Mouse (Mus musculus): ENCODE data around the gene Acoxl. TPM values are rescaled to one million over a fixed set of nuclear protein-coding genes. Genes with fewer than 3 reads are reported as not detected.

Acoxl gene
- polyA plus RNA-seq, 1 experiment from 2014 or later = not detected

DNA sequence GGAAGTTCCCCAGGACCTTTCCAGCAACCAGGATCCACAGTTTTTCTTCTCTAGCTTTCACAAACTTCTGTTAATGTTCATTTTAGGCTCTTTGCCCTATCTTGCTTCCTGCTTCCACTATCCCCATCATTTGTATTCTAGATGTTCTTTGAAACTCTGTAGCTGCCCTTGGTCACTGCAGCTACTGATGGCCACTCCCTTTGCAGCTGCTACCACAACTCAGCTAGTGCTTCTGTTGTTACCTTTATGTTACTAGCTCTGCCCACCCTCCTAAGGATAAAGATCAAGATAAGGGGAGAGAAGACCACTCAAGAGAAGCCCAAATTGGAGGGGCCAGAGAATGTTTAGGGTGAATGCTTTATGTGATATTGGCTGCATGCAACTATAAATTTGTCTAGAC lies 7.3 kb downstream of the Acoxl start:
- Histone ChIP-seq H3K4me1 (no peaks in the 10 kb centered on the region), H3K36me3 (ENCODE audit: poor library complexity, severe bottlenecking) (no peaks in the 10 kb centered on the region), H3K27me3 (no peaks in the 10 kb centered on the region), H3K9me3 (replicated peaks) (no peaks in the 10 kb centered on the region), H3K4me2 (no peak overlapping the region), H3K27ac (no peak overlapping the region), H3K9ac (no peak overlapping the region), H3K4me3 (no peak overlapping the region)
- no peak for ATAC-seq

DNA sequence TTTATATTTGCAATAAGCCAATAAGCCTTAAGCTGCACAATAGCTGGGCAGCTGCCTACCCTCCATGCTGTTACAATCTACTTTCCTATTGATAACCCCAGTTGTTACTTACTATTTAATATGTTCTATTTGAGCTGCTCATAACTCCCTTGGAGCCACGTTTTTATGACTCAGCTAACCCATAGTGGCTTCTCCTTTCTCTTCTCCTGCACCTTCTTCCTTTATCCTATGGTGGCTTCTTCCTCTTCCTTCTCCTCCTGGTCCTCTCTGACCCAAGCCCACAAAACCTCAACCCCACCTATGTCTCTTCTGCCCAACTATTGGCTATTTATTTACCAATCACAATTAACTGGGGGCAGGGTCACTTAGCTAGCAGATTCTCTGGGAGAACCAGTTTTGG lies 7.9 kb downstream of the Acoxl start:
- Histone ChIP-seq H3K9ac (no peak overlapping the region), H3K4me2 (no peak overlapping the region), H3K36me3 (ENCODE audit: poor library complexity, severe bottlenecking) (no peaks in the 10 kb centered on the region), H3K27ac (no peak overlapping the region), H3K27me3 (no peaks in the 10 kb centered on the region), H3K9me3 (replicated peaks) (no peaks in the 10 kb centered on the region), H3K4me3 (no peak overlapping the region), H3K4me1 (no peaks in the 10 kb centered on the region)
- WGBS = 29% methylated on average over 1 of the region's 1 CpGs
- ATAC-seq = no peak

DNA sequence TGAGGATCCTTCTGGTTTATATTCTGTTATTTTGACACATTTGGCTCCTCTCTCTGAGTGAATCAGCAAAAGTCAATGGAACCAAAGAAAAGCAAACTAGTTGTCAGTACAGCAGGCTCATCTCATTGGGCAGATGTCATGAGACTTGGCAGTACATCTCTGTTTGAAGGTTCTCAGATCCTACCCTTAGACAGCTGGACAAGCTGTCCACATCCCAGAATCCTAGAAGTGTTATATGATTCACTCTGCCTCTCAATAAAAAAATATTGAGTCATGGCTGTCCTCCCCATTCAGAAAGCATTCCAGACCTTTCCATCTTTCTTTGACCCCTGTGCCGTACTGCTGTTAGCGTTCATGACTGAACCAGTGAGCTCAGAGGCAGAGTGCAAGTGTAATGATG lies 11.7 kb downstream of the Acoxl start:
- no peak for ATAC-seq

DNA sequence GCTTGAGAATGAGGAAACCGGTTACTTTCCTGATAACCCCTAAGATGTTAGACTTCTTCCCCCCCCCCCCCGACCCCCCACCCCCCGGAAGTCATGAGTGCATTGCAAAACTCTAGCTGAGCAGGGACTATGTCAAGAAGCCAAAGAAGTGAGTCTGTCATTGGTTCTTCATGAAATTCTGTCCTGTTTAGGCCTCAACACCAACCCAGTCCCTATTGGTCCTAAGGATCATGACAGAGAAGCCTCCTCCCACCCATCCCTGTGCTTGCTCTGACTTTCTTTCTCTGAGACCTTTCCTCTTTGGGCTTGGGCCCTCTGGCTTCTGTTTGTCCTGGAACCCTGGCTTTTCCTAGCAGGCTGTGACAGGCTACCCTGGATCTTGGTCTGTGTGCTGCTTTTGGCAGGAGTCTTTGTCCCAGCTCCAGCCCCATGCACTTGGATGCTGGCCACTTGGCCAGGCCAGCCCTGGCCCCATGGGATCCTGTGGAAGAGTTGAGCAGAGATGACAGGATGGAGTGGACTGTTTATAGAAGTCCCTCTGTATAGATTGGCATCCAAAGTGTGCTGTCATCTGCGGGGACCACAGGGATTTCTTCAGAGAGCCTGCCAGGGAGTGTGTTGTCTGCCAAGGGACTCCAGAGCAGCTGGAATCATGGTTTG lies 15.8 kb downstream of the Acoxl start:
- H3K9ac ChIP-seq = no peak overlapping the region
- no peak overlapping the region for H3K4me3 ChIP-seq
- H3K36me3 ChIP-seq (ENCODE audit: poor library complexity, severe bottlenecking) = no peaks in the 10 kb centered on the region
- H3K27me3 ChIP-seq = no peaks in the 10 kb centered on the region
- no peaks in the 10 kb centered on the region for H3K4me1 ChIP-seq
- H3K4me2 ChIP-seq = no peak overlapping the region
- no peaks in the 10 kb centered on the region for H3K9me3 ChIP-seq (replicated peaks)
- WGBS = 74% methylated on average over 4 of the region's 4 CpGs
- H3K27ac ChIP-seq = no peak overlapping the region
- peak; percentile 43; the same call in 1 of the 2 replicates for ATAC-seq

More for the DNA sequence above, 11.7 kb downstream of the Acoxl start:
- Histone ChIP-seq H3K27me3 (no peaks in the 10 kb centered on the region), H3K27ac (no peak overlapping the region), H3K9ac (no peak overlapping the region), H3K4me3 (no peak overlapping the region), H3K4me2 (no peak overlapping the region), H3K9me3 (replicated peaks) (no peaks in the 10 kb centered on the region), H3K4me1 (no peaks in the 10 kb centered on the region), H3K36me3 (ENCODE audit: poor library complexity, severe bottlenecking) (no peaks in the 10 kb centered on the region)
- WGBS = 94% methylated on average over 2 of the region's 2 CpGs

DNA sequence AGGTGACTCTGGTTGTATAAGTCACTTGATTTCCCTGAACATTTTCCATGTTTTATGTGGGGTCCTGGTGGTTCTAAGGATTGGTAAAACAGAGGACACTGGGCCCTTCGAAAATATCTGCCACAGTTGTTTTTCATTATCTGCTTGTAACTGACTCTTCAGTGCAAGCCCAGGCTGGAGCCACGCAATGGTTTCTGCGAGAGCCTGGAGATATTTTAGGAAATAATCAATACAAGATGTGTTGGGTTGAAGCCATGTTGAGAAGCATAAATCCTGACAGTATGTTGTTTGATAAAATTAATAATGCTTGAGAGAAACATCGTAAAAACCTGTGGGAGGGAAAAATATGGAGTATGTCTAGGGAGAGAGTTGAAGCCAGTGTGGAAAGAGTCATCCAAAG lies 25.7 kb downstream of the Acoxl start:
- H3K27ac ChIP-seq = no peak overlapping the region
- 91% methylated on average over 4 of the region's 4 CpGs for WGBS
- H3K4me1 ChIP-seq = no peaks in the 10 kb centered on the region
- no peak overlapping the region for H3K4me2 ChIP-seq
- H3K36me3 ChIP-seq (ENCODE audit: poor library complexity, severe bottlenecking) = no peaks in the 10 kb centered on the region
- ATAC-seq = no peak
- no peak overlapping the region for H3K9ac ChIP-seq
- H3K4me3 ChIP-seq = no peak overlapping the region
- no peaks in the 10 kb centered on the region for H3K27me3 ChIP-seq
- no peaks in the 10 kb centered on the region for H3K9me3 ChIP-seq (replicated peaks)

DNA sequence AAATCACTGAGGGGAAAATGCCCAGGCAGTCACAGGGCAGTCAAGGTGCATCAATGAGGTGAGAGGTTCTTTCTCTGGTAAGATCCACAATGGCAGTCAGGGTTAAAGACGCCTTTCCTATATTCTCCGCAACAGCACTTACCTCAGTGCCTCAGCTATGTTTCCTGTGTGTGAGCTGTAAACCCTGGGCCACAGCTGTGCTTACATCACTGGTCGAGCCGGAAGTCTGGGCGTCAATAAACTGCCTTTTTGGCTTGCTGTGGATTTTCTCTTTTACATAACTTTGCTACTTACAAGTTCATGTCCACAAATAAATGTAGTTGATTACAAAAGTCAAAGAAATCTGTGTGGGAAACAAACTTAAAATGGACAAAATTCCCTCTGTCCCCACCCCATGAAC lies 42.4 kb downstream of the Acoxl start:
- WGBS = 92% methylated on average over 5 of the region's 5 CpGs
- Histone ChIP-seq H3K27ac (no peak overlapping the region), H3K27me3 (no peaks in the 10 kb centered on the region), H3K9me3 (replicated peaks) (no peaks in the 10 kb centered on the region), H3K4me3 (no peak overlapping the region), H3K9ac (no peak overlapping the region), H3K36me3 (ENCODE audit: poor library complexity, severe bottlenecking) (no peaks in the 10 kb centered on the region), H3K4me1 (no peaks in the 10 kb centered on the region), H3K4me2 (no peak overlapping the region)
- no peak for ATAC-seq

DNA sequence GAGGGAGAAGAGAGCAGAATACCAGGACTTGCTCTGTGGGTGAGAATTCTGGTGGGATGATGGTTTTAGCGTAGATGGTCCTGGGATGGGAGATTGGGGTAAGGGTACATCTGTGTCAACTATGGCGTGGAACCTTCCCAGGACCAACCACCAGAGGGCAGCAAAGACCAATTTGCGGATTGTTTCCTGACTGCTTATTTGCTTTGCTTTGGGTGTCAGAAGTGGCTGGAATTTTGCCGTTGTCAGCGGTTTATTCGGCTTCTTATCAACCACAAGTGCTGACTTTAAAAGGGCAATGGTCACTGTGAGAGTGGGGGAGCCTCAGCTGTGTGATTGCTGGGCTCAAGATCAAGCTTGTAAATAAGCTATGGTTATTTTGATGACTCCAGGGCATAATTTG lies 50.8 kb downstream of the Acoxl start:
- Histone ChIP-seq H3K9me3 (replicated peaks) (no peaks in the 10 kb centered on the region), H3K4me2 (no peak overlapping the region), H3K4me1 (no peaks in the 10 kb centered on the region), H3K9ac (no peak overlapping the region), H3K27ac (no peak overlapping the region), H3K4me3 (no peak overlapping the region), H3K27me3 (no peaks in the 10 kb centered on the region), H3K36me3 (ENCODE audit: poor library complexity, severe bottlenecking) (no peaks in the 10 kb centered on the region)
- peak; percentile 78 for ATAC-seq
- 8% methylated on average over 6 of the region's 6 CpGs for WGBS

DNA sequence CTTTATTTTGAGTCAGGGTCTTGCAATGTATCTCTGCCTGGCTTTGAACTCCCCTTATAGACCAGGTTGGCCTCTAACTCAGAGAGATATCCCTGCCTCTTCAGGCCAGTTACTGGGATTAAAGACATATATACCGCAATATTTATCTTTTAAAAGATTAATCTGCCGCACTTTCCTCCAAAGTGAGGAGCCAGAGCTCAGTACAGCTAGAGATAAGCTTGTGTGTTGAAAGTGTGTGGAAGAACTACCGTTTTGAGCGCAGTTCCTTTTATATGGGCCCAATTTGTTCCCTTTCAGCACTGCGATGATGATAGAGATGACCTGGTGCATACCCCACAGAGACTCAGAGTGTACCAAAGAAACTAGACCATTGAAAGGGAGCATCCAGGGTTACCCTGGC lies 51.3 kb downstream of the Acoxl start:
- 93% methylated on average over 5 of the region's 5 CpGs for WGBS
- Histone ChIP-seq H3K9me3 (replicated peaks) (no peaks in the 10 kb centered on the region), H3K36me3 (ENCODE audit: poor library complexity, severe bottlenecking) (no peaks in the 10 kb centered on the region), H3K9ac (no peak overlapping the region), H3K27ac (no peak overlapping the region), H3K4me3 (no peak overlapping the region), H3K4me1 (no peaks in the 10 kb centered on the region), H3K4me2 (no peak overlapping the region), H3K27me3 (no peaks in the 10 kb centered on the region)
- no peak for ATAC-seq

DNA sequence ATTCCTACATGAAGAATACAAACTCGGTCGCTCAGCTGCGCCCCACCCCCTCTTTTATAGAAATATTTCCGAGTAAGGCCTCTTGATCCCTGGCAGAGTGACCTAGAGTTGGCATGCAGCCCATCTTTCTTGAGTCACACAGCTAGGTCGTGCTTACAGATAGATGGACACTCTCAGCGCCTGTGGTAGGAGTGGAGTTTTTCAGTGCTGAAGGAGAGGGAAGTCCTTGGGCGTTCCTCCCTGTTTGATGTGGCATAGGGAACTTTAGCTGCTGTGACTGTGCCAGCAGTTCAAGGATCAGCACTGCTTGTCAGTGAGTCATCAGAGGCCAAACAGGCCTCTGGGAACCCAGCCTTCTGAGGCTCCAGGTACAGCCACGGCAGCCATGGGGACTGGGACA lies 51.9 kb downstream of the Acoxl start:
- WGBS = 78% methylated on average over 8 of the region's 8 CpGs
- no peak overlapping the region for H3K27ac ChIP-seq
- no peaks in the 10 kb centered on the region for H3K36me3 ChIP-seq (ENCODE audit: poor library complexity, severe bottlenecking)
- no peak overlapping the region for H3K4me3 ChIP-seq
- H3K4me2 ChIP-seq = no peak overlapping the region
- no peak for ATAC-seq
- H3K27me3 ChIP-seq = no peaks in the 10 kb centered on the region
- no peaks in the 10 kb centered on the region for H3K4me1 ChIP-seq
- no peaks in the 10 kb centered on the region for H3K9me3 ChIP-seq (replicated peaks)
- no peak overlapping the region for H3K9ac ChIP-seq

DNA sequence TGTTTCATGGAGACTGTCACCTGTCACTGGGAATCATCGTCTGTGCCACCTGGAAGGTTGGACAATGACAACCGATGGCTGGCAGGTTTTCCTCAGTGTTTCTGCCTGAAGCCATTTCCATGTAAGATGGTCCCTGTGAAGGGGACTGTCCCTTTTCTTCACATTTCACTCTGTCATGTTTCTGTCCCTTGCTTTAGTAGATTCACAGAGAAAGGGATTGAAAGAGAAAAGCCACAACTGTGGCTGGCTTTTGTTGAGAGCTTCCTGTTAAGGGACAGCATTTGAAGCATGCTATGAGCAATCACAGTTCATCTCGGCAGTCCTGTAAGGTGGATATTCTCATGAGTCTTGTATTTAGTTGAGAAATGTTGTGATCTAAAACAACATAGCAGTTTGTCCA lies 52.4 kb downstream of the Acoxl start:
- H3K4me2 ChIP-seq = no peak overlapping the region
- H3K27me3 ChIP-seq = no peaks in the 10 kb centered on the region
- no peak overlapping the region for H3K27ac ChIP-seq
- H3K9me3 ChIP-seq (replicated peaks) = no peaks in the 10 kb centered on the region
- no peak overlapping the region for H3K4me3 ChIP-seq
- ATAC-seq = no peak
- no peak overlapping the region for H3K9ac ChIP-seq
- WGBS = 81% methylated on average over 3 of the region's 3 CpGs
- H3K36me3 ChIP-seq (ENCODE audit: poor library complexity, severe bottlenecking) = no peaks in the 10 kb centered on the region
- H3K4me1 ChIP-seq = no peaks in the 10 kb centered on the region

DNA sequence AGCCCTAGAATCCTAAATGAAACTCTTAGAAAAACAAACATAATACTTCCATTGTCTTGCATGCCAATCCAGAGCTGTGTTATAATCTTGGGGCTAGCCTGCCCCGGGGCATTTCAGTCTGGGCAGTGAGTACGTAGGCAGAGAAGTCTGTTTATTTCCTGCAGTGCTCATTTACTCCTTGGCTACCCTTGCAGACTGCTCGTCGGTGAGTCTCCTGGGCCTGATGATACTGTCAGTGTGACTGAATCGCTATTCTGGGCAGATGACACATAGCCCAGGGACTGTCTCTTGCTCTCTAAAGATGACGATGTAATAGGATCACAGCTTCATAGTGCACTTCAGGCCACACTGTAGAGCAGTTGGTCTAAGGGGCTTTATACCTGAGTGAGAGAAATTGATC lies 56.2 kb downstream of the Acoxl start:
- H3K4me1 ChIP-seq = no peaks in the 10 kb centered on the region
- H3K9me3 ChIP-seq (replicated peaks) = no peaks in the 10 kb centered on the region
- no peak for ATAC-seq
- no peak overlapping the region for H3K9ac ChIP-seq
- no peaks in the 10 kb centered on the region for H3K27me3 ChIP-seq
- no peaks in the 10 kb centered on the region for H3K36me3 ChIP-seq (ENCODE audit: poor library complexity, severe bottlenecking)
- H3K4me3 ChIP-seq = no peak overlapping the region
- H3K4me2 ChIP-seq = no peak overlapping the region
- H3K27ac ChIP-seq = no peak overlapping the region
- 48% methylated on average over 6 of the region's 6 CpGs for WGBS

DNA sequence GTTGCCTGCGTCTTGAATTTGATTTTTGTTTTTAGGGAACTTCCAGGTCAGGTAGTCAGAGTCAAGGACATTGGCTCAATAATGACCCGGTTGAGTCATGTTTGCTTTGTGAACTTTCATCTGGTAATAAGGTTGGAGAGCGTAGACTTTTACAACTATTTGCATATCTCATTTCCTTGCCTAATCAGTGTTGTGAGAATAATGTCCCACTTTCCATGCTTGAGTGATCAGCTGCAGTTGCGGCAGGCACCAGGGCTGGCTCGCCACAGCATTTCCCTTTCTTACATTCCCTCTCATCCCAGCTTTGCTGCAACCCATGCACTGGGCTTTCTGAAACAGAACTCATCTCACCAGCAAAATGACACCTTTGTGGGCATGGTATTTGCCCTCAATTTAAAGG lies 59.0 kb downstream of the Acoxl start:
- no peak for ATAC-seq
- H3K4me1 ChIP-seq = no peaks in the 10 kb centered on the region
- H3K9ac ChIP-seq = no peak overlapping the region
- H3K4me3 ChIP-seq = no peak overlapping the region
- H3K36me3 ChIP-seq (ENCODE audit: poor library complexity, severe bottlenecking) = no peaks in the 10 kb centered on the region
- H3K9me3 ChIP-seq (replicated peaks) = no peaks in the 10 kb centered on the region
- WGBS = 73% methylated on average over 5 of the region's 5 CpGs
- no peak overlapping the region for H3K4me2 ChIP-seq
- no peak overlapping the region for H3K27ac ChIP-seq
- H3K27me3 ChIP-seq = no peaks in the 10 kb centered on the region

DNA sequence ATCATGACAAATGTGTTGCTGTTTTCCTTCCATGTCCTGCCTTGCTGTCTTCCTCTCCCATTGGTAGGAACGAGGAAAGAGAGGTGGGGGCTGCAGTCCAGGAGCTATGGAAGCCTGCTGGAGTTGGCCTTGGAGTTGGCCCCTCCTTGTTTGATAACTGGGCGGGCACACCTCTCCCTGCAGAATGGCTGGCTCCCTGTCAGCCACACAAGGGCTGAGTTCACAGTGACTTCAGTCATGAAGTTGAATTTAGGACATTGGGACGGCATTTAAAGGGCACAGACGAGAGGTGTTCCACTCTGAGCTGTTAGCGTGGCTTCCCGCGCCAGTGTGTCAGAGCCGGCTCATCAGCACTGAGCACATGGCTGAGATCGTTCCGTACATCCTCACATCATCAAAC lies 66.2 kb downstream of the Acoxl start:
- no peaks in the 10 kb centered on the region for H3K27me3 ChIP-seq
- H3K9me3 ChIP-seq (replicated peaks) = no peaks in the 10 kb centered on the region
- no peak for ATAC-seq
- no peak overlapping the region for H3K9ac ChIP-seq
- H3K27ac ChIP-seq = no peak overlapping the region
- H3K4me2 ChIP-seq = no peak overlapping the region
- H3K4me1 ChIP-seq = peaks cover 9% of the 10 kb centered on the region
- 83% methylated on average over 10 of the region's 10 CpGs for WGBS
- no peak overlapping the region for H3K4me3 ChIP-seq
- H3K36me3 ChIP-seq (ENCODE audit: poor library complexity, severe bottlenecking) = no peaks in the 10 kb centered on the region
